Mouse (Mus musculus) neural tube, embryonic 12.5 days (tissue): ENCODE measurements around the gene Lgr6. TPM values are rescaled to one million over a fixed set of nuclear protein-coding genes. Genes with fewer than 3 reads are reported as not detected.

Source experiments
- ATAC-seq: fragments of 200-750 bp; cut with Nextera tagmentation; 2 replicates; pipeline ENCODE4 v1.8.0; 2017; ENCODE audit warnings: low read depth, mild to moderate bottlenecking, moderate TSS enrichment, moderate library complexity; ENCODE audit not compliant: low FRiP score
- H3K27ac ChIP-seq: fragments of 300-500 bp; sonication (generic); 2 replicates; pipeline ENCODE4 v1.5.1; 2016
- H3K27me3 ChIP-seq: fragments of 300-500 bp; sonication (generic); replicated peaks from 2 replicates; pipeline ENCODE4 v1.6.1; 2016; ENCODE audit warnings: mild to moderate bottlenecking
- H3K36me3 ChIP-seq: fragments of 300-500 bp; sonication (generic); 2 replicates; pipeline ENCODE4 v1.6.1; 2016; ENCODE audit warnings: mild to moderate bottlenecking
- H3K4me1 ChIP-seq: fragments of 300-500 bp; sonication (generic); 2 replicates; pipeline ENCODE4 v1.6.1; 2016
- H3K4me2 ChIP-seq: fragments of 300-500 bp; sonication (generic); replicated peaks from 2 replicates; pipeline ENCODE4 v1.6.1; 2016; ENCODE audit warnings: mild to moderate bottlenecking
- H3K4me3 ChIP-seq: fragments of 300-500 bp; sonication (generic); 2 replicates; pipeline ENCODE4 v1.5.1; 2016
- H3K9ac ChIP-seq: fragments of 300-500 bp; sonication (generic); 2 replicates; pipeline ENCODE4 v1.6.1; 2016; ENCODE audit warnings: mild to moderate bottlenecking
- H3K9me3 ChIP-seq: fragments of 300-500 bp; sonication (generic); 2 replicates; pipeline ENCODE4 v1.6.1; 2016; ENCODE audit warnings: mild to moderate bottlenecking
- WGBS: fragments of 180-500 bp; shearing (Covaris S2); methylation state at CpG from one replicate; pipeline ENCODE4 v1.1.7; 2016; 5-methylcytosine and 5-hydroxymethylcytosine counted together
- polyA plus RNA-seq: library from polyadenylated mRNA; unstranded; fragments of >200 nt; fragmentation: Nextera tagmentation; extraction: Ambion mirVana; gene quantifications from 2 replicates; pipeline ENCODE4 v1.2.1, GENCODE M21; 2016

Gene Lgr6
- polyA plus RNA-seq, 1 experiment from 2014 or later = 1.1 TPM

DNA sequence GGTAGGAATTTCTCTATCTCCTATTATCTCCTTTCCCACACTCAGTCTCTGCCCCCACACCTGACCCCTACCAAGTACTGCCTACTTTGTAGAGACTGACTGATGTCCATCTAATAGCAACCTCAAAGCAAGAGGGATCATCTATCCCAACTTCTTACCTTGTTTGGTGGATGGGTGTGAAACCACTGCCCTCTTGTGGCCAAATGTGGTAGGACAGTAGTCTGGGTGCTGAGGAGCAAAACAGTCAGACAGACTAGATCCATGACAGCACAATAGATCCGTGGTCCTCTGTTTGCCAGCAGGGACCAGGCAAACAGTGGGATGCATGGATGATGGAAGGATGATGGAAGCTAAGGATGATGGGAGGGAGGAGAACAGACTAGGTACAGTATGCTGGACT, 31.4 kb upstream of the Lgr6 start:
- no peak overlapping the region for H3K4me3 ChIP-seq
- H3K9me3 ChIP-seq = no peaks in the 10 kb centered on the region
- H3K27ac ChIP-seq = no peak overlapping the region
- 7% methylated on average over 1 of the region's 1 CpGs for WGBS
- no peak overlapping the region for H3K4me2 ChIP-seq
- no peak overlapping the region for H3K9ac ChIP-seq
- H3K27me3 ChIP-seq = 0 out of 2 replicates have a peak, but pooled peaks cover 2% of the 10 kb centered on the region
- ATAC-seq = peak; percentile 67
- H3K36me3 ChIP-seq = no peaks in the 10 kb centered on the region
- no peaks in the 10 kb centered on the region for H3K4me1 ChIP-seq

DNA sequence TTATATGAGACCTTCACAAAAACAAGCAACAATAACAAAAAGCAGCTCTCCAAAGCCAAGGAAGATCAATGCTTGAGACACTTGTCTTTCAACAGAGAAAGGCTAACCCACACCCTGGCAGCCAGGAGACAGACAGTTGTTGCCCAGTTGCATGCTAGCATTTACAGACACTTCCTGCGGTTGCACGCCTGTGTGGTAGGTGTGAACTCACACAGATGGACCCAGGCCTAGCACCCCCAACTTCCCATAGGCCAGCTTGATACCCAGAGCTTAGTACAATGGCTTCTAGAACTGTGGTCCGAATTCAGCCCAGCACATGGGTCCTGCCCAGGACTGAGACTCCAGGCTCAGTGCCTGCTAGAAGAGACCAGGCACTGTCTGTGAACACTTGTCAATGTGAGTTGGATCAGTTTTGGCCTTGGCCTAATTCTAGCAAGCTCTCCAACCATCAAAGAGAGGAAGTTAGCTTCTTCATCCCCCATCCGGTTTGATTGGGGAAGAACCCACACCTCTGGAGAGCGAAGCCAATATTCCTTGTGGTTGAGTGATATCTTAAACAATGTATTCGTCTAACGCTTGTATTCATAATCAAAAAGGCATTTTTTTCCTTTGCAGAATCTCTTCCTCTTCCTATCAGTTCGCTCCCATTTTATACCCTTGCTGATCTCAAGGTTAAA, 30.2 kb upstream of the Lgr6 start:
- Histone ChIP-seq H3K27me3 (0 out of 2 replicates have a peak, but pooled peaks cover 3% of the 10 kb centered on the region), H3K4me3 (no peak overlapping the region)

DNA sequence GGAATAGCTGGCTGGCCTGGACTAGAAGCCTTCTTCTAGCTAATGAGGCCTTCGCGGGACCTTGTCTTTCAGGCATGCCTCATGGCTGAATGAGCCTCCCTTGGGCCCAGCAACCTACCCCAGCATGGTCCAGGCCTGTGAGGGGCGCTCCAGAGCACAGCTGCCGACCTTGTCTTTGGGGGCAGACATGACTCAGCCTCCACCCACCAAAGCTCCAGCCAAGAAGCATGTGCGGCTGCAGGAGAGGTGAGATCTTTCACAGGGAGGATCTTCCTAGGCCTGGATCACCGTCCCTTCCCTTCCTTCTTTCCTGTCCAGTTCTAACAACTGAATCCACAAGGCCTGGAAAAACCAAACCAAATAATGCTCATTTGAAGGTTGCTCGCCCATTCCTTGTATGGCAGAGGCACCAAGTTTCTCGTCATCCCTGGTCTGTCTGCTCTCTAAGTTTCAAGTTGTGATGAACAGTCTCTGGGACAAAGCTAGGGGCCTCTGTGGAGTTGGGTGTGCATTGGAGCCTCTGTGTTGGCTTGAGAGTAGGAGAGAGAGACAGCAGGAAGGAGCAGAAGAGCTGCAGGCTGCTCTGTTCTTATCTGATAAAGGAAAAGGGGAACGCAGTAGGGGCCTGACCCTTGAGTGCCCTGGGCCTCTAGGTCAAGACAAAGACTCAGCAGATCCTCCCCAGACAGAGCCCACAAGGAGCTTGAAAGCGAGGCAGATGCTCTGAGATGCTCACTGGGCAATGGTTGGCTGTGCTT, 28.8 kb upstream of the Lgr6 start:
- Histone ChIP-seq H3K9ac (no peak overlapping the region), H3K4me3 (no peak overlapping the region), H3K4me1 (0 out of 2 replicates have a peak, but pooled peaks cover 3% of the 10 kb centered on the region), H3K27ac (no peak overlapping the region), H3K27me3 (peaks cover 14% of the 10 kb centered on the region), H3K4me2 (no peak overlapping the region), H3K36me3 (no peaks in the 10 kb centered on the region), H3K9me3 (no peaks in the 10 kb centered on the region)
- WGBS = 80% methylated on average over 10 of the region's 10 CpGs
- no peak for ATAC-seq

More for the DNA sequence above, 30.2 kb upstream of the Lgr6 start:
- no peaks in the 10 kb centered on the region for H3K9me3 ChIP-seq
- 91% methylated on average over 8 of the region's 8 CpGs for WGBS
- no peak overlapping the region for H3K27ac ChIP-seq
- H3K4me1 ChIP-seq = 0 out of 2 replicates have a peak, but pooled peaks cover 3% of the 10 kb centered on the region
- H3K4me2 ChIP-seq = no peak overlapping the region
- no peak for ATAC-seq
- no peaks in the 10 kb centered on the region for H3K36me3 ChIP-seq
- no peak overlapping the region for H3K9ac ChIP-seq

DNA sequence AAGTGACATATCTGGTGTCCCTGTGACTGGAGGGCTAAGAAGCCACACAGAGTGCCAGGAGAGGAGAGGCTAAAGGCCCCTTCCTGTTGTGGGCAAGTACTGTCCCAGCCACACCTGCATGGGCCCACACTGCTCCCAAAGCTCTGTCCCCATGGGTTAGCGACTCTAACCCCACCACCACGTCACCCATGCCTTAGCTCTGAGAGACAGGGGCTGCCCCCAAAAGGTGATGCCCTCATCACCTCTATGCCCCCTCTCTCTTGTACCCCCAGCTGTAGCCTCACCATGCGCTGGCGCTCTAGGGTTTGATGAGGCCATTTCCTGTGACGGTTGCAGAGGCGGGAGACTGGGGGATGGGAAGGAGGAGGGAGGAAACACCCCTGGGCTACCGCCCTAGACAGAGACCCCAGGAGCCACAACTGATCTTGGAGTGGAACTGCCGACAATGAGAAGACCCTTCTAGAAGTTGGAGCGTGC, 27.9 kb upstream of the Lgr6 start:
- Histone ChIP-seq H3K4me2 (no peak overlapping the region), H3K27ac (no peak overlapping the region), H3K36me3 (no peaks in the 10 kb centered on the region), H3K4me1 (0 out of 2 replicates have a peak, but pooled peaks cover 3% of the 10 kb centered on the region), H3K4me3 (no peak overlapping the region), H3K9ac (no peak overlapping the region), H3K9me3 (no peaks in the 10 kb centered on the region), H3K27me3 (peaks cover 14% of the 10 kb centered on the region)
- 83% methylated on average over 9 of the region's 9 CpGs for WGBS
- no peak for ATAC-seq

DNA sequence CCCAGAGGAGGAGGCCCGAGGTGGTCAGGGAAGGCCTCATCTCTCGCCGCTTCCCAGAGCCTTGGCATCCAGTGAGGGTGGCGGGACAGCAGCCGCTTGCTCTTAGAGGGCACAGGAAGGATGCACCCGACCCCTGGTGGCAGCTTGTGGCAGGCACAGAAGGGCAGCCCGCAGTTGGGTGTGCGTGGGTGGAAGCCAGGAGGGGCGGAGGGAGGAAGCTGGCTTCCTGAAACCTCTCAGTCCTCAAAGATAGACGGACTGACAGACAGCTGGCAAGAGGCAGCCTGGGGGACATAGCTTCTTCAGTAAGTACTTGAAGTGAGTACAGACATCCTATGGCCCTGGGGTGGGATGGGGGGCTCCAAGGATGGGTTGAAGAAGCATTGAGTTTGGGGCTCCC, 27.4 kb upstream of the Lgr6 start, which contains the start of gene Ptpn7:
Gene Ptpn7, plus strand, starts transcription at position 228 of the 400 bp plus-strand sequence.
- H3K4me3 ChIP-seq = no peak within 1 kb of the TSS
- ATAC-seq = no peak
- 0 out of 2 replicates have a peak, but pooled peaks cover 3% of the 10 kb centered on the region for H3K4me1 ChIP-seq
- no peaks in the 10 kb centered on the region for H3K36me3 ChIP-seq
- H3K27me3 ChIP-seq = peaks cover 14% of the 10 kb centered on the region
- H3K9ac ChIP-seq = no peak within 1 kb of the TSS
- 46% methylated on average over 10 of the region's 10 CpGs for WGBS
- no peaks in the 10 kb centered on the region for H3K9me3 ChIP-seq
- no peak within 1 kb of the TSS for H3K4me2 ChIP-seq
- H3K27ac ChIP-seq = no peak within 1 kb of the TSS

DNA sequence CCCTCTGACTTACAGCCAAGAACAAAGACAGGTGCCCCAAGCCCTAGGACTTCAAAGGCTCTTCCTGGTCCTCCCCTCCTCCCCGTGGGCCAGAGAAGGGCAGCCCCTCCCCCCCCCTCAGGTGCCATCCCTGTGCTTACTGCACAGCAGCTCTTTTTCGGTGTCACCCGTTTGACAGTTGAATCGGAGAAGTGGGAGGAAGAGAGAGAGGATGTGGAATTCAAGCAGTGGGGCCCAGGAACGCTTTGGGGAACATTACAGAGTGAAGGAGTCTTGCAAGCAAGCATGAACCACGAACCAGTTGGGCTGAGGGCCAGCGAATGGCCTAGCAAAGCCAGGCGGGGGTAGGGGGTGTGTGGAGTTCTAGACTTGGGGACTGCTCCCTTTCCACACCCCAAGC, 26.5 kb upstream of the Lgr6 start:
- Histone ChIP-seq H3K4me2 (no peak overlapping the region), H3K9me3 (no peaks in the 10 kb centered on the region), H3K4me3 (no peak overlapping the region), H3K9ac (no peak overlapping the region), H3K27ac (no peak overlapping the region), H3K27me3 (peaks cover 14% of the 10 kb centered on the region), H3K4me1 (0 out of 2 replicates have a peak, but pooled peaks cover 3% of the 10 kb centered on the region), H3K36me3 (no peaks in the 10 kb centered on the region)
- no peak for ATAC-seq
- WGBS = 65% methylated on average over 8 of the region's 8 CpGs

DNA sequence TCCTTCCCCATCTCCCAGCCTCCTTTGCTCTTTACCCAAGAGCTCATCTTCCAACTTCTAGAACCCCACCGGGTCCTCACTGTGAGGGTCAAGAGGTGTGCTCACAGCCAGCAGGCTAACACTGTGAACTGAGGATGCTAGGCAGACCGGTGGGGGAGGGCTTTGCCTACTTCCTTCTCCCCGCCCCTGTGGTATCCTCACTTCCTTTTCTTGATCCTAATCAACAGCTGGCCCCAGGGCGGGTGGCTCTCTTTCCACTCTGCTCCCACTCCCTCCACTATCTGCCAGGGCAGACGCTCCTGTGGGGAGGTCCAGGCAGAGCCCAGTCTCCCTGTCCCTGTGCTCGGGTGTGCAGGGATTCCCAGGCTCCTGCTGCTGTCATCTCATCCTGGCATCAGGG, 26.0 kb upstream of the Lgr6 start:
- Histone ChIP-seq H3K9ac (no peak overlapping the region), H3K27me3 (peaks cover 14% of the 10 kb centered on the region), H3K4me2 (no peak overlapping the region), H3K4me1 (0 out of 2 replicates have a peak, but pooled peaks cover 6% of the 10 kb centered on the region), H3K9me3 (no peaks in the 10 kb centered on the region), H3K4me3 (no peak overlapping the region), H3K27ac (no peak overlapping the region), H3K36me3 (no peaks in the 10 kb centered on the region)
- 43% methylated on average over 6 of the region's 6 CpGs for WGBS
- ATAC-seq = no peak

DNA sequence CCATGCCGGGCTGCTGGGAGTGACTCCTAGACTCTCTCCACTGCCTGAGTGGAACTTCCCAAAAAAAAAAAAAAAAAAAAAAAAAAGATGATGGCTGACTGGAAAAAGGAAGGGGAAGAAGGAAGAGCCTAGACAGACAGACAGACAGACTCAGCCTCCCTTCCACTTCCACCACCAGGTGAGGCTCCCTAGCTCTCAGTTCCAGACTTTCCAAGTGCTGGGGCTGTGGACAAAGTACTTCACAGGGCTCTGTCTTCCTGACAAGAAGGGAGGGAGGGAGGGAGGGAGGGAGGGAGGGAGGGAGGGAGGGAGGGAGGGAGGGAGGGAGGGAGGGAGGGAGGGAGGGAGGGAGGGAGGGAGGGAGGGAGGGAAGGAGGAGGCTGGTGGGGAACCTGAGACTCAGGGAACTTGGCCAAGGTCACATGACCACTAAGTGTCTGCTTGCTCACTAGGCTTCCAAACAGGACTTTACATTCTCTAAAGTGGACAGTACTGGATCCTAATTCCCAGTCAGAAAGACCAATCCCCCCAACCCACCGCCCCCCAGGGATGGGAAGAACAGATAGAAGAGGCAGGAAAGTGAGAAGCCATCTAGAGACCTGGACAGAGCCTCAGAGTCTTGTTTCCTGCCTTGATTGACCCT, 25.4 kb upstream of the Lgr6 start:
- 78% methylated on average over 2 of the region's 2 CpGs for WGBS
- no peak for ATAC-seq
- Histone ChIP-seq H3K4me1 (0 out of 2 replicates have a peak, but pooled peaks cover 6% of the 10 kb centered on the region), H3K4me2 (no peak overlapping the region), H3K9me3 (no peaks in the 10 kb centered on the region), H3K4me3 (no peak overlapping the region), H3K36me3 (no peaks in the 10 kb centered on the region), H3K9ac (no peak overlapping the region), H3K27ac (no peak overlapping the region), H3K27me3 (peaks cover 14% of the 10 kb centered on the region)

DNA sequence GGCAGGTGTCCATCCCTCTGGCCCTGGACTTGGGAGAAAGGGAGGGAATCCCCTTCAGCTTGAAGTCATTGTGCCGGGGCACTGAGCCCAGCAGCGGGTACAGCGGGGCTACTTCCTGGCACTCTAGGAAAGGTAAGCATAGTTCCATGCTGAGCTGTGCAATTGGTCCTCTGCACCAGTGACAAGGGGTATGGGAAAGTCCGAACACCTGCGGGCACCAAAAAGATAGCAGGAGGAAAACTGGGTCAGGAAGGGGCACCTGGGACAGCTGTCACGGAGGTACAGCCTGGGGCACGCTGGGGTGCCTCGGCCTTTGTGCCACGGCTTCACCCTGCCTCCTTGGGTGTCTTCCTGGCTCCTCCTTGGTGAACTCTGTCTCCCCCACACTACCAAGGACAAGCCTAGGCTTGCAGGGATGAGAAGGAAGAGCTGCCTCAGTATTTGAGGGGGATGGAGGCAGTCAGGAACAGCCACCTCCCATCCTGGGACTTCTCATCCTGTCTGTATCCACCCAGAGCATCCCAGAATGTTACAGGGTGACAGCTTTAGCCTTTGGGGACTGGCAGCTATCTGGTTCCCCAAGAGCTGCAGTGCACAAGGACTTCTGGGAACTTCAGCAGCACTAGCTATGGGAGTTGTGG, 24.6 kb upstream of the Lgr6 start:
- Histone ChIP-seq H3K9me3 (no peaks in the 10 kb centered on the region), H3K4me1 (0 out of 2 replicates have a peak, but pooled peaks cover 6% of the 10 kb centered on the region), H3K4me2 (no peak overlapping the region), H3K27ac (no peak overlapping the region), H3K36me3 (no peaks in the 10 kb centered on the region), H3K9ac (no peak overlapping the region), H3K4me3 (no peak overlapping the region), H3K27me3 (peaks cover 14% of the 10 kb centered on the region)
- no peak for ATAC-seq
- 66% methylated on average over 9 of the region's 9 CpGs for WGBS

DNA sequence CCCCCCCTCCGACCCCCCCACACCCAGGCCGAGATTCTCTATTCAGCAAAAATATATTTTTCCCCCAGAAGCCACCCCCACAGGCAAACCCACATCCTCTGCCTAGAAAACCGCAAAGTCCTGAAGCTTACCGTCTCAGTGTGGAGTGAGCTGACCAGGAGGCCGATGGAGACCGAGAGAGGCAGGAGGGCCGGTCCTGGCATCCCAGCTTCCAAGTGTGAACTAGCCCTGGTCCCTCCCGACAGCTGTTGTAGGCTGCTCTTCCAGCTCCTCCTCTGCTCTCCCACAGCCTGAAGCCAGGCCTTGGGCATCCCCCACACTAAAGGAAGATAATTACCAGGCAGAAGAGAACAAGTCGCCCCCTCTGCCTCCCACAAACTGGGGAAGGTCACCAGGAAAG, 23.9 kb upstream of the Lgr6 start:
- Histone ChIP-seq H3K27ac (no peak overlapping the region), H3K4me1 (0 out of 2 replicates have a peak, but pooled peaks cover 6% of the 10 kb centered on the region), H3K4me3 (no peak overlapping the region), H3K36me3 (no peaks in the 10 kb centered on the region), H3K27me3 (peaks cover 14% of the 10 kb centered on the region), H3K9ac (no peak overlapping the region), H3K4me2 (no peak overlapping the region), H3K9me3 (no peaks in the 10 kb centered on the region)
- 26% methylated on average over 9 of the region's 9 CpGs for WGBS
- no peak for ATAC-seq

DNA sequence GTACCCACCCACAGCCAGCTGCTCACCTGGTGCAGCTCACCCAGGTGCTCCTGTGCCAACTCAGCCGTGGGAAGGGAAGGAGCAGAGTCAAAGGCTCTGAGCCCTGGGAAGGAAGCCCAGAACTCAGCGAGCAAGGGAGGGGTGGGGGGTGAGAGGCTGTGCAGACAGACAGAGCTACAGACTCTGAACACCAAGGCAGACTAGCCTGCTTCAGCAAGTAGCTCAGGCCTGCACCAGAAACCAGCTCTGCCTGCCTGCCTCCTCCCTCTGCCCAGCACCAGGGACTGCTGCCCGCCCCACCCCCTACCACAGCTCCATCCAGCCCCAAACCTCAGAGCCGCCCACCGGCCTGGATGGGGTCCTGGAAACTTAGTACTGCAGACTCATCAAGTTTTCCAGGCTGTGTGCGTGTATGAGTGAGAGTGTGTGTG, 22.9 kb upstream of the Lgr6 start:
- 0 out of 2 replicates have a peak, but pooled peaks cover 6% of the 10 kb centered on the region for H3K4me1 ChIP-seq
- no peaks in the 10 kb centered on the region for H3K9me3 ChIP-seq
- no peak overlapping the region for H3K9ac ChIP-seq
- no peak overlapping the region for H3K4me3 ChIP-seq
- ATAC-seq = no peak
- H3K4me2 ChIP-seq = no peak overlapping the region
- H3K27ac ChIP-seq = no peak overlapping the region
- no peaks in the 10 kb centered on the region for H3K36me3 ChIP-seq
- WGBS = 63% methylated on average over 6 of the region's 6 CpGs
- H3K27me3 ChIP-seq = peaks cover 14% of the 10 kb centered on the region
